Mouse (Mus musculus): ENCODE data around the gene Ebf4.

Ebf4 gene

GRCm38 (mm10) chr2:130383895-130384294 is 88.9 kb downstream of the Ebf4 start:
- 48% methylated on average over 6 of the region's 6 CpGs for WGBS

GRCm38 (mm10) chr2:130386212-130386611 is 91.2 kb downstream of the Ebf4 start:
- WGBS: 64% methylated on average over 1 of the region's 1 CpGs

DNA sequence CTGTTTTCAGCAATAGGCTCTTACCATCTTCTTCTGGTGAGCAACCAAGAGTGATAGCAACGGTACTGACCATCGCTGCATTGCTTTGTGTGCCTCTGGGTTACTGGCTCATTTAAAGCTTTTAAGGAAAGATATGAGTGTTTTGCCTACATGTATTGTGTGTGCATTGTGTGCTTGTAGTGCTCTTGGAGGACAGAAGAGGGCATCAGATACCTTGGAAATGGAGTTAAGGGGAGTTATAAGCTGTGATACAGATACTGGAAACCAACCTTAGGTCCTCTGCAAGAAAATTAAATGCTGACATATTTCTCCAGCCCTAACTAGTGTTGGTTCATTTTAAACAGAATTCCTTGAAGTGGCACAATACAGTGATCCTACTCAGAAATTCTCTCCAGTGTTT is 93.8 kb downstream of the Ebf4 start:
- WGBS: 90% methylated on average over 2 of the region's 2 CpGs

DNA sequence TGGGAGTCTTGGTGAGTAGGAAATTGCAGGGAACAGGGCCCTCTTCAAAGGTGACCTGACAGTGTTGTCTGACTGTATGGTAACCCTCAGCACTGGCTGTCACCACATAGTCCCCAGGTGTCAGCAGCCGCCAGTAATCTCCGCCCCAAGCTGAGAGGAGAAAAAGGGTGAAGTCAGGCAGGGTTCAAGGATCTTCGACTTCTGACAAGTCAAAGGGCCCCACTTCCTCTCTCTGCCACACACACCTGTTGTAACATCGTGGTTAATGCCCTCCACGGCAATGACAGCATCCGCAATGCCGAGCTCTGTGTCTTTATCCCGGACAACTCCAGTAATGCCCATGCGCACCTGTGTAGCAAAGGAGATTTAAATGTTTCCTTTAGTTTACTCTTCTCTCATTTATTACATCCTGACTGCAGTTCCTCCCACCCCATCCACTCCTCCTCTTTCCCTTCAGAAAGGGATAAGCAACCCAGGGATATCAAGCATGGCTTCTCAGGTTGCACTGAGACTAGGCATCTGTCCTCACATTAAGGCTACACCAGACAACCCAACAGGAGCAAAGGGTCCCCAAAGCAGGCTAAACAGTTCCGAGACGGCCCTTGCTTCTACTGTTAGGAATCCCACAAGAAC is 96.1 kb downstream of the Ebf4 start:
- 91% methylated on average over 11 of the region's 11 CpGs for WGBS

GRCm38 (mm10) chr2:130392836-130393235 is 97.9 kb downstream of the Ebf4 start:
- WGBS: 88% methylated on average over 3 of the region's 3 CpGs

DNA sequence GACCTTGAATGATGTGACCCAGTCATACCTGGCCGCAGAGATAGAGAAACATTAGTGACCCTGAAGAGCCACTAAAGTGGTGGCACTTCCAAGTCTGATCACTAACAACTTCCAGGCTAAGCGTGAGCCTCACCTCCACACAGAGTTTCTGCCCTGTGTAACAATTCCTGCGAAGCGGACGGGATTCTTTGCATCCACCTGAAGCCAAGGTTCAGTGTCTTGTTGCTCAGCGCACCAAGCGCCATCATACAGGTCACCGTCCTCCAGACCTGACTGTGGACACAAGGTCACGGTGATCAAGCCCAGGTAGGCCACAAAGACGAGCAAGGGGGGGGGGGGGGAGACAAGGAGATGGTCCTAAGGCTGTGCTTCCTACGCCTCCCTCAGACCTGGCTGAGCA is 100.7 kb downstream of the Ebf4 start:
- 96% methylated on average over 11 of the region's 11 CpGs for WGBS

- WGBS: 6% methylated on average over 51 of the region's 53 CpGs
These were observed 102.4 kb downstream of the Ebf4 start, which contains the start of gene Cpxm1 for GRCm38 (mm10) chr2:130397186-130397985. Cpxm1 (minus strand) TSS chr2:130397574.

DNA sequence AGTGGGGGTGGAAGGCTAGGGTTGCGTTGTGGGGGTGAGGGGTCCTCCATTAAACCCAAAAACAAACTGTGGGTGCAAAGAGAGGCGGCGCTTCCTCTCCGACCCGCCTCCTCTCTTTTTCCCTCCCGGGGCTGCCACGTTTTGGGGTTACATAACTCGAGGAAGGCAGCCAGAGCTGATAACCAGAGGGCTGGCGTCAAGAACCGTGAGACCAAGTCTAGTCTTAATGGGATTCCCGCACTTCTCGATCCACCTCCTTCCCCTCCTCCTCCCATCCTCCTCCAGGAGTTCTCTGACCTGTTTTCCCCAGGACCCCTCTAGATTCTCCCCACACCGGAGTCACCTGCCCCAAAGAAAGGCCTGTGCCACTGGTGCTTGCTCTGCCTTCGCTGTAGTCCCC is 103.1 kb downstream of the Ebf4 start:
- WGBS: 29% methylated on average over 14 of the region's 14 CpGs

DNA sequence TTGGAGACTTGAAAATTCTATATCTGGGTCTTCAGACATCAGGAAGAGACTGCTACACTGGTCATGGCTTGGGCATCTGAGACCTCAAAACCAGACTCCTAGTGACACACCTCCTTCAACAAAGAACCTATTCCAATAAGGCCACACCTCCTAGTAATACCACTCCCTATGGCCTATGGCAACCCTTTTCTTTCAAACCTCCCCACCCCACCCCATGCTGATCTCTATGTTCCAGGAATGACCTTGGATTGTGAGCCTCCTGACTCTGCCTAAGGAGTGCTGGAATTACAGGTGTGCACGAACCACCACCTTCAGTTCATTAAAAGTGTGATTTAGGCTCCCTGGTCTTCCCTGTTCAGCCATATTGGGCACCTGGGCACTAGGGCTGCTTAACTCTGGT is 105.1 kb downstream of the Ebf4 start:
- 89% methylated on average over 1 of the region's 1 CpGs for WGBS

- WGBS: 82% methylated on average over 4 of the region's 4 CpGs
These were observed 106.9 kb downstream of the Ebf4 start for GRCm38 (mm10) chr2:130401891-130402290.

GRCm38 (mm10) chr2:130404939-130405338 is 110.0 kb downstream of the Ebf4 start, which contains the start of the genes Gm28372 and 1700020A23Rik:
Gm28372 (plus strand) TSS chr2:130405239.
1700020A23Rik (plus strand) TSS chr2:130405259.
- 94% methylated on average over 1 of the region's 1 CpGs for WGBS

DNA sequence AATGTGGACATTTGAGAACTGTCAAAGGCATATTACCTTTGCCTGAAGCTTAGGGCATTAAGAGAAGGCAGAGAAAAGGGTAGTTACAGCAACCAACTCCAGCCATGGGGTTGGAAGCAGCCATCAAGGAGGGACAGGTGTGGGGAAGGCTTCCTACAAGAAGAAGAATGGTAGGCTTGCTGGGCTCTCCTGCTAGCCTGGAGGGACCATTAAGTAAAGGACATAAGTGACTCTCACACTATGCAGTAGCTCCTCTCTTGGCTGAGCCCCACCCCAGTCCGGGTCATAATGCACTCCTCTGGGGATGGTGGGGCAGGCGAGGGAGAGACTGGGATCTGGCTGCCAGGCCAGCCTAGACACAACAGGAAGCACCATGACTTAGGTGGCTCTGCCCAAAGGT is 111.2 kb downstream of the Ebf4 start, which contains the start of gene Tmem239:
Gene Tmem239 (plus strand): TSS at position 301 of the 400 bp plus-strand sequence.
- WGBS: 88% methylated on average over 2 of the region's 2 CpGs

- 58% methylated on average over 6 of the region's 6 CpGs for WGBS
These were observed 113.2 kb downstream of the Ebf4 start for GRCm38 (mm10) chr2:130408194-130408593.

- WGBS: 40% methylated on average over 16 of the region's 16 CpGs
These were observed 116.9 kb downstream of the Ebf4 start for GRCm38 (mm10) chr2:130411558-130412495.

DNA sequence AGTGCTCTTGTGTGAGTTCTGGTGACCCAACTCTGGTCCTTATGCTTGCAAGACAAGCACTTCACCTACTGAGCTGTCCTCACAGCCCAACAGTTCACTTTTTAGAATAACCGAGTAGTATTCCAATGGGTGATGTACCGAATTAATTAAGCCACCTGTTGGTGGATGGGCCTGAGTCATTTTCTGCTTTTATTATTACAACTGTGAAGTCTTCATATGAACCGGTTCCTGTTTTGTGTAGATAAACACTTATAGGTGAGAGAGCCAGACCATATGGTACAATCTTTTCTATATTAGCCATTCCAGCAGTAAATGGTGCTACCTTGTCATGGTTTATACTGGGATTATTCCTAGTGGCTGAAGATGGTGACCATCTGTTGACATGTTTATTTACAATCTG is 117.8 kb downstream of the Ebf4 start:
- 78% methylated on average over 3 of the region's 3 CpGs for WGBS

DNA sequence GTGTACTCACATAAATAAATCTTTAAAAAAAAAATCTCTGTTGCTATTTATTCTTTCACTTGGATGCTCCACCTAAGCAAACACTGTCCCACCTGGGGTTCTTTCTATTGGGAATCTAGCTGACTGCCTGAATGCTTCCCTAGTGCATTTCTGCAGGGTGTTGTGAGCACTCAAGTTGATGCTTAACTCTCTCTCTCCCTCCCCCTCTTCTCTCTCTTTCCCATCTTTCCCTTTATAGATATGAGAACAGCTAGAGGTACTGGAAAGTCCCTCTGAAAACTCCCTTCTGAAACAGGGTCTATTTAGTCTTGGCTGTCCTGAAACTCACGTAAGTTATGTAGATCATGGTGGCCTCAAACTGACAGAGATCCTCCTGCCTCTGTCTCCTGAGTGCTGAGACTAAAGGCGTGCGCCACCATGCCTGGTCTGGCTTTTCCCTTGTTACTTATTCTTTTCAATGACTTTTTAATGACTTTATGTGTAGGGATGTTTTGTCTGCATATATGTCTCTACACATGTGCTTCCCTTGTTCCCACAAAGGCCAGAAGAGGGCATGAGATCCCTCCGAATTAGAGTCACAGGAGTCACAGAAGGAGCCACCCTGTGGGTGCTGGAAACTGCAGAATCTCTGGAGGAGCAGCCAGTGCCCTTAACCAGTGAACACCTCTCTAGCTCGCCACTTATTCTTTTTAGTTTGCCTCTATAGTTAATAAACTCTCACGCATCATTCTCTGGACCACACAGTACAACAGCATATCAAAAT is 119.3 kb downstream of the Ebf4 start:
- 80% methylated on average over 6 of the region's 6 CpGs for WGBS

Measured in cerebral cortex, adult 2 months (tissue).